Mouse (Mus musculus): Measurements from ENCODE around the gene Stk11. TPM values are rescaled to one million over a fixed set of nuclear protein-coding genes. Genes with fewer than 3 reads are reported as not detected.

The Stk11 gene
- total and polyA plus RNA-seq, 2 experiments from 2014 or later, result 15.0 to 86.4 TPM

- Histone ChIP-seq H3K36me3 (ENCODE audit: insufficient read depth, low read length) (peaks cover 29% of the 10 kb centered on the region), H3K4me3 (ENCODE audit: low read length) (peak overlapping the region; percentile 33), H3K4me2 (ENCODE audit: low read depth, low read length) (peak overlapping the region; percentile 57), H3K27me3 (ENCODE audit: insufficient read depth, low read length) (no peaks in the 10 kb centered on the region), H3K27ac (peak overlapping the region; percentile 96), H3K9ac (replicated peaks; ENCODE audit: low read length) (peak overlapping the region; percentile 22; the same call in 1 of the 2 replicates), H3K4me1 (ENCODE audit: insufficient read depth, low read length) (peaks cover 13% of the 10 kb centered on the region), H3K9me3 (ENCODE audit: low read length) (no peaks in the 10 kb centered on the region)
- DNase-seq (ENCODE audit: low spot score) (peak; percentile 59), ATAC-seq (no peak; the same call in 1 of the 2 replicates)
- 8% methylated on average over 12 of the region's 12 CpGs for WGBS
- TF ChIP-seq CTCF (IDR thresholded peaks at IDR 0.05; ENCODE audit: low read depth), result no peak
Observed at GRCm38 (mm10) chr10:80159021-80159560, 43.5 kb downstream of the Stk11 start.

- H3K9ac ChIP-seq (replicated peaks; ENCODE audit: low read length), result peak overlapping the region; percentile 22; the same call in 1 of the 2 replicates
- ATAC-seq (peak; percentile 92), DNase-seq (ENCODE audit: low spot score) (peak; percentile 100)
- peak overlapping the region; percentile 57 for H3K4me2 ChIP-seq (ENCODE audit: low read depth, low read length)
- peaks cover 13% of the 10 kb centered on the region for H3K4me1 ChIP-seq (ENCODE audit: insufficient read depth, low read length)
- H3K27ac ChIP-seq, result peak overlapping the region; percentile 96
- under 1% methylated on average over 55 of the region's 55 CpGs for WGBS
- peaks cover 22% of the 10 kb centered on the region for H3K36me3 ChIP-seq (ENCODE audit: insufficient read depth, low read length)
- peak; percentile 6; the same call in 1 of the 2 replicates for TF ChIP-seq CTCF (IDR thresholded peaks at IDR 0.05; ENCODE audit: low read depth)
- H3K4me3 ChIP-seq (ENCODE audit: low read length), result peak overlapping the region; percentile 33
- no peaks in the 10 kb centered on the region for H3K27me3 ChIP-seq (ENCODE audit: insufficient read depth, low read length)
- H3K9me3 ChIP-seq (ENCODE audit: low read length), result no peaks in the 10 kb centered on the region
Observed at GRCm38 (mm10) chr10:80159561-80160454, 44.2 kb downstream of the Stk11 start.

GRCm38 (mm10) chr10:80160455-80161371, 45.1 kb downstream of the Stk11 start:
- Histone ChIP-seq H3K27ac (peak overlapping the region; percentile 96), H3K4me2 (ENCODE audit: low read depth, low read length) (peak overlapping the region; percentile 57), H3K27me3 (ENCODE audit: insufficient read depth, low read length) (no peaks in the 10 kb centered on the region), H3K36me3 (ENCODE audit: insufficient read depth, low read length) (peaks cover 13% of the 10 kb centered on the region), H3K4me1 (ENCODE audit: insufficient read depth, low read length) (peaks cover 20% of the 10 kb centered on the region), H3K9ac (replicated peaks; ENCODE audit: low read length) (peak overlapping the region; percentile 43), H3K9me3 (ENCODE audit: low read length) (no peaks in the 10 kb centered on the region), H3K4me3 (ENCODE audit: low read length) (peak overlapping the region; percentile 33)
- TF ChIP-seq CTCF (IDR thresholded peaks at IDR 0.05; ENCODE audit: low read depth), result no peak
- WGBS, result 3% methylated on average over 32 of the region's 33 CpGs
- DNase-seq (ENCODE audit: low spot score) (peak; percentile 61), ATAC-seq (no peak)

GRCm38 (mm10) chr10:80161522-80162242, 46.1 kb downstream of the Stk11 start:
- H3K27me3 ChIP-seq (ENCODE audit: insufficient read depth, low read length), result no peaks in the 10 kb centered on the region
- H3K9ac ChIP-seq (replicated peaks; ENCODE audit: low read length), result no peak overlapping the region
- 15% methylated on average over 6 of the region's 7 CpGs for WGBS
- H3K4me1 ChIP-seq (ENCODE audit: insufficient read depth, low read length), result peaks cover 24% of the 10 kb centered on the region
- ATAC-seq (no peak), DNase-seq (ENCODE audit: low spot score) (no peak)
- H3K4me3 ChIP-seq (ENCODE audit: low read length), result no peak overlapping the region
- TF ChIP-seq CTCF (IDR thresholded peaks at IDR 0.05; ENCODE audit: low read depth), result no peak
- H3K9me3 ChIP-seq (ENCODE audit: low read length), result no peaks in the 10 kb centered on the region
- H3K27ac ChIP-seq, result peak overlapping the region; percentile 20; the same call in 1 of the 2 replicates
- peaks cover 3% of the 10 kb centered on the region for H3K36me3 ChIP-seq (ENCODE audit: insufficient read depth, low read length)
- H3K4me2 ChIP-seq (ENCODE audit: low read depth, low read length), result peak overlapping the region; percentile 57

GRCm38 (mm10) chr10:80162243-80162608, 46.6 kb downstream of the Stk11 start:
- peaks cover 27% of the 10 kb centered on the region for H3K4me1 ChIP-seq (ENCODE audit: insufficient read depth, low read length)
- H3K27ac ChIP-seq, result peak overlapping the region; percentile 20; the same call in 1 of the 2 replicates
- 79% methylated on average over 3 of the region's 3 CpGs for WGBS
- no peak overlapping the region for H3K9ac ChIP-seq (replicated peaks; ENCODE audit: low read length)
- no peak for TF ChIP-seq CTCF (IDR thresholded peaks at IDR 0.05; ENCODE audit: low read depth)
- no peaks in the 10 kb centered on the region for H3K9me3 ChIP-seq (ENCODE audit: low read length)
- H3K36me3 ChIP-seq (ENCODE audit: insufficient read depth, low read length), result no peaks in the 10 kb centered on the region
- H3K27me3 ChIP-seq (ENCODE audit: insufficient read depth, low read length), result no peaks in the 10 kb centered on the region
- H3K4me3 ChIP-seq (ENCODE audit: low read length), result no peak overlapping the region
- ATAC-seq, result no peak
- no peak overlapping the region for H3K4me2 ChIP-seq (ENCODE audit: low read depth, low read length)
- no peak for DNase-seq (ENCODE audit: low spot score)

Measured in hindbrain, postnatal 0 days (tissue).